Mouse (Mus musculus) heart, embryonic 16.5 days (tissue): ENCODE results near the gene Hcn3. TPM values are rescaled to one million over a fixed set of nuclear protein-coding genes. Genes with fewer than 3 reads are reported as not detected.
A peak's percentile ranks its signal among the peaks of the same experiment; 100 is the strongest.
"Not testable (repeated sequence)": the region's sequence is repeated elsewhere in the genome, so short reads cannot be mapped to it uniquely, and the experiment has no call there.

Experiments
- ATAC-seq: fragments of 200-750 bp; cut with Nextera tagmentation; replicated peaks from 2 replicates; pipeline ENCODE4 v1.8.0; 2017; ENCODE audit warnings: moderate number of reproducible peaks; ENCODE audit not compliant: insufficient read depth, low FRiP score; ENCODE audit errors: extremely low read depth
- H3K27ac ChIP-seq: fragments of 300-500 bp; sonication (generic); 2 replicates; pipeline ENCODE4 v1.5.1; 2014; ENCODE audit warnings: mild to moderate bottlenecking, low read length, control low read depth, moderate library complexity
- H3K27me3 ChIP-seq: fragments of 300-500 bp; sonication (generic); 2 replicates; pipeline ENCODE4 v1.6.1; 2014; ENCODE audit warnings: low read length, mixed read lengths; ENCODE audit not compliant: control insufficient read depth, insufficient read depth
- H3K36me3 ChIP-seq: fragments of 300-500 bp; sonication (generic); 2 replicates; pipeline ENCODE4 v1.6.1; 2014; ENCODE audit not compliant: control insufficient read depth, insufficient read depth
- H3K4me1 ChIP-seq: fragments of 300-500 bp; sonication (generic); 2 replicates; pipeline ENCODE4 v1.6.1; 2014; ENCODE audit warnings: low read length, mixed read lengths; ENCODE audit not compliant: control insufficient read depth, insufficient read depth
- H3K4me2 ChIP-seq: fragments of 300-500 bp; sonication (generic); 2 replicates; pipeline ENCODE4 v1.6.1; 2014; ENCODE audit warnings: low read depth, mild to moderate bottlenecking, control low read depth, low read length
- H3K4me3 ChIP-seq: fragments of 300-500 bp; sonication (generic); 2 replicates; pipeline ENCODE4 v1.5.1; 2014; ENCODE audit warnings: mild to moderate bottlenecking, control low read depth, low read length
- H3K9ac ChIP-seq: fragments of 300-500 bp; sonication (generic); 2 replicates; pipeline ENCODE4 v1.6.1; 2014; ENCODE audit warnings: low read length, control low read depth
- H3K9me3 ChIP-seq: fragments of 300-500 bp; sonication (generic); replicated peaks from 2 replicates; pipeline ENCODE4 v1.6.1; 2016; ENCODE audit warnings: low read length; ENCODE audit not compliant: control insufficient read depth
- WGBS: fragments of 180-500 bp; shearing (Covaris S2); extraction: QIAGEN DNeasy Blood & Tissue Kit; methylation state at CpG from one replicate; pipeline ENCODE4 v1.1.7; 2014; 5-methylcytosine and 5-hydroxymethylcytosine counted together
- polyA plus RNA-seq: library from polyadenylated mRNA; unstranded; fragments of >200 nt; fragmentation: Nextera tagmentation; extraction: Ambion mirVana; gene quantifications from 2 replicates; pipeline ENCODE4 v1.2.1, GENCODE M21; 2015

The Hcn3 gene
- polyA plus RNA-seq, 1 experiment from 2014 or later = 0.76 TPM

- no peak for ATAC-seq
- Histone ChIP-seq H3K9me3 (no peaks in the 10 kb centered on the region), H3K27ac (no peak overlapping the region), H3K4me2 (no peak overlapping the region), H3K9ac (no peak overlapping the region), H3K27me3 (no peaks in the 10 kb centered on the region), H3K4me3 (no peak overlapping the region), H3K4me1 (peaks cover 8% of the 10 kb centered on the region), H3K36me3 (peaks cover 56% of the 10 kb centered on the region)
- WGBS = 84% methylated on average over 10 of the region's 10 CpGs
Measured at GRCm38 (mm10) chr3:89175544-89175943, 15.5 kb upstream of the Hcn3 start.

- ATAC-seq = no peak
- H3K4me2 ChIP-seq = no peak overlapping the region
- 96% methylated on average over 11 of the region's 11 CpGs for WGBS
Measured at GRCm38 (mm10) chr3:89174844-89175243, 14.8 kb upstream of the Hcn3 start.

GRCm38 (mm10) chr3:89166945-89167344 is 6.9 kb upstream of the Hcn3 start:
- no peaks in the 10 kb centered on the region for H3K9me3 ChIP-seq
- no peak overlapping the region for H3K4me3 ChIP-seq
- 91% methylated on average over 19 of the region's 19 CpGs for WGBS
- no peak overlapping the region for H3K27ac ChIP-seq
- no peak overlapping the region for H3K4me2 ChIP-seq
- H3K27me3 ChIP-seq = no peaks in the 10 kb centered on the region
- H3K36me3 ChIP-seq = peaks cover 37% of the 10 kb centered on the region
- H3K4me1 ChIP-seq = peaks cover 19% of the 10 kb centered on the region
- no peak overlapping the region for H3K9ac ChIP-seq
- ATAC-seq = no peak

More at GRCm38 (mm10) chr3:89174844-89175243, 14.8 kb upstream of the Hcn3 start:
- Histone ChIP-seq H3K27ac (no peak overlapping the region), H3K9ac (no peak overlapping the region), H3K4me1 (peaks cover 8% of the 10 kb centered on the region), H3K9me3 (no peaks in the 10 kb centered on the region), H3K4me3 (no peak overlapping the region), H3K36me3 (peaks cover 56% of the 10 kb centered on the region), H3K27me3 (no peaks in the 10 kb centered on the region)

GRCm38 (mm10) chr3:89165268-89165870 is 5.4 kb upstream of the Hcn3 start:
- no peak for ATAC-seq
- H3K9me3 ChIP-seq = no peaks in the 10 kb centered on the region
- 17% methylated on average over 12 of the region's 12 CpGs for WGBS

GRCm38 (mm10) chr3:89164506-89165267 is 4.7 kb upstream of the Hcn3 start, which contains the start of gene Clk2:
TSS of gene Clk2 (plus strand) at chr3:89164795.
- Histone ChIP-seq H3K4me2 (peak within 1 kb of the TSS; percentile 86), H3K9me3 (no peaks in the 10 kb centered on the region), H3K4me3 (peak within 1 kb of the TSS; percentile 97), H3K36me3 (peaks cover 22% of the 10 kb centered on the region), H3K27ac (peak within 1 kb of the TSS; percentile 99), H3K27me3 (no peaks in the 10 kb centered on the region), H3K9ac (peak within 1 kb of the TSS; percentile 99), H3K4me1 (peaks cover 21% of the 10 kb centered on the region)
- peak; percentile 99 for ATAC-seq
- under 1% methylated on average over 68 of the region's 79 CpGs for WGBS

More at GRCm38 (mm10) chr3:89165268-89165870, 5.4 kb upstream of the Hcn3 start:
- peaks cover 19% of the 10 kb centered on the region for H3K4me1 ChIP-seq
- peak overlapping the region; percentile 99 for H3K27ac ChIP-seq
- H3K4me2 ChIP-seq = peak overlapping the region; percentile 86
- peak overlapping the region; percentile 97 for H3K4me3 ChIP-seq
- no peaks in the 10 kb centered on the region for H3K27me3 ChIP-seq
- H3K9ac ChIP-seq = peak overlapping the region; percentile 99
- H3K36me3 ChIP-seq = peaks cover 29% of the 10 kb centered on the region

- Histone ChIP-seq H3K27me3 (peaks cover 8% of the 10 kb centered on the region), H3K4me3 (peak overlapping the region; percentile 97), H3K9ac (peak overlapping the region; percentile 99), H3K27ac (no peak overlapping the region; the same call in 1 of the 2 replicates), H3K4me1 (peaks cover 25% of the 10 kb centered on the region), H3K36me3 (peaks cover 13% of the 10 kb centered on the region), H3K9me3 (no peaks in the 10 kb centered on the region), H3K4me2 (peak overlapping the region; percentile 83)
- WGBS = 74% methylated on average over 5 of the region's 5 CpGs
- no peak for ATAC-seq
Measured at GRCm38 (mm10) chr3:89163643-89164245, 3.7 kb upstream of the Hcn3 start.

GRCm38 (mm10) chr3:89163123-89163522 is 3.1 kb upstream of the Hcn3 start:
- Histone ChIP-seq H3K4me1 (peaks cover 25% of the 10 kb centered on the region), H3K4me2 (no peak overlapping the region), H3K4me3 (no peak overlapping the region), H3K27me3 (peaks cover 12% of the 10 kb centered on the region), H3K36me3 (peaks cover 8% of the 10 kb centered on the region), H3K9ac (no peak overlapping the region), H3K9me3 (no peaks in the 10 kb centered on the region), H3K27ac (no peak overlapping the region)
- WGBS = 77% methylated on average over 1 of the region's 1 CpGs
- no peak for ATAC-seq

- no peak overlapping the region for H3K9ac ChIP-seq
- H3K4me2 ChIP-seq = no peak overlapping the region
- WGBS = 69% methylated on average over 4 of the region's 4 CpGs
- H3K27me3 ChIP-seq = peaks cover 12% of the 10 kb centered on the region
- ATAC-seq = no peak
- peaks cover 25% of the 10 kb centered on the region for H3K4me1 ChIP-seq
- H3K36me3 ChIP-seq = no peaks in the 10 kb centered on the region
- no peak overlapping the region for H3K27ac ChIP-seq
- H3K4me3 ChIP-seq = no peak overlapping the region
- H3K9me3 ChIP-seq = no peaks in the 10 kb centered on the region
Measured at GRCm38 (mm10) chr3:89161786-89162185, 1.8 kb upstream of the Hcn3 start.

GRCm38 (mm10) chr3:89161207-89161606 is 1.2 kb upstream of the Hcn3 start:
- not testable (repeated sequence) for H3K9me3 ChIP-seq, H3K36me3 ChIP-seq, H3K9ac ChIP-seq, ATAC-seq, H3K4me2 ChIP-seq, H3K4me3 ChIP-seq, H3K27ac ChIP-seq
- Histone ChIP-seq H3K27me3 (peaks cover 12% of the 10 kb centered on the region), H3K4me1 (peaks cover 23% of the 10 kb centered on the region)
